Mouse (Mus musculus): ENCODE measurements around the gene Olfr572. TPM values are rescaled to one million over a fixed set of nuclear protein-coding genes. Genes with fewer than 3 reads are reported as not detected.

Gene Olfr572
- polyA plus RNA-seq, 1 experiment, result not detected

DNA sequence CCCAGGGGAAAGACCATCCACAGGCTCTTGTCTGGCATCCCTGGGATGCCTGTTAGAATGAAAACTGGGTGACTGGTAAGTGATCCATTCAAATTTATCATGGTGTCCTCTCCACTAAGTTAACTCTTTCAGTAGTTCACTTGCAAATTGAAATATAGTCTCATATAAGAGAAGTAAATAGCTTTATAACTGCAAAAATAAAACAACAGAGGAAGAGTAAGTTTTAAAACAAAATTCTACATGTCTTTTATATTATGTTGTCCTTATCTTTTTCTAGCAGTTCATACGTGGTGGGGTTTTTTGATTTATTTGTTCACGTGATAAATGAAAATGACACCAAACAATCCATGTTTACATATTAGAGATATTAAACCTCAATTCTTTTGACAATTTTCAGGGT lies 18.3 kb downstream of the Olfr572 start, which contains the start of gene Olfr573-ps1:
Gene Olfr573-ps1 (minus strand): TSS at position 101 of the 400 bp plus-strand sequence.
- whole genome bisulfite sequencing, result 87% methylated on average over 2 of the region's 2 CpGs
- Histone ChIP-seq H3K4me1 (ENCODE audit: control insufficient read depth, insufficient read depth, low read length) (no peaks in the 10 kb centered on the region), H3K27ac (ENCODE audit: control insufficient read depth, insufficient read depth, low read depth, low read length, poor library complexity) (no peak within 1 kb of the TSS), H3K4me3 (replicated peaks; ENCODE audit: control insufficient read depth, low read depth, low read length) (no peak within 1 kb of the TSS)
- TF ChIP-seq POLR2A (IDR thresholded peaks at IDR 0.05; ENCODE audit: borderline replicate concordance, control insufficient read depth, low read depth, low read length) (no peak), CTCF (IDR thresholded peaks at IDR 0.05; ENCODE audit: control insufficient read depth, insufficient read depth, low read length) (no peak)

DNA sequence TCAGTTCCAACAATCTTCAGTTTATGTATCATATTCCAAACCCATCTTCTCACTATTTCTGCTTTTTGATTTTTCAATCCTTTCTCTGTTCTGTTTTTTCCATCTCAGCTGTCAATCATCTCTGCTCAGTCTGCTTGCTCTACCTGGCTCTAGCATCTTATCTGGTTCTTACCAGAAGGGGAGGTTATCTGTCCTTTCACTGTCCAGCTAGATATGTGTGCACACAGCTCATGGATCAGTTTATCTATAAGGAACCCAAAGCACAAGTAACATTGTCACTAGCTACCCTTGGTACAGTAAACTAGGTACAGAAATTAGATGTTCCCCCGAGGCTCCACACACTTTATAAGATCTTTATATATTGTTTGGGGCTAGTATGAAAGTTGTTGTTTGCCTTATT lies 19.2 kb downstream of the Olfr572 start:
- no peak overlapping the region for H3K4me3 ChIP-seq (replicated peaks; ENCODE audit: control insufficient read depth, low read depth, low read length)
- TF ChIP-seq POLR2A (IDR thresholded peaks at IDR 0.05; ENCODE audit: borderline replicate concordance, control insufficient read depth, low read depth, low read length) (no peak), CTCF (IDR thresholded peaks at IDR 0.05; ENCODE audit: control insufficient read depth, insufficient read depth, low read length) (no peak)
- 68% methylated on average over 1 of the region's 1 CpGs for WGBS
- H3K4me1 ChIP-seq (ENCODE audit: control insufficient read depth, insufficient read depth, low read length), result no peaks in the 10 kb centered on the region
- no peak overlapping the region for H3K27ac ChIP-seq (ENCODE audit: control insufficient read depth, insufficient read depth, low read depth, low read length, poor library complexity)

DNA sequence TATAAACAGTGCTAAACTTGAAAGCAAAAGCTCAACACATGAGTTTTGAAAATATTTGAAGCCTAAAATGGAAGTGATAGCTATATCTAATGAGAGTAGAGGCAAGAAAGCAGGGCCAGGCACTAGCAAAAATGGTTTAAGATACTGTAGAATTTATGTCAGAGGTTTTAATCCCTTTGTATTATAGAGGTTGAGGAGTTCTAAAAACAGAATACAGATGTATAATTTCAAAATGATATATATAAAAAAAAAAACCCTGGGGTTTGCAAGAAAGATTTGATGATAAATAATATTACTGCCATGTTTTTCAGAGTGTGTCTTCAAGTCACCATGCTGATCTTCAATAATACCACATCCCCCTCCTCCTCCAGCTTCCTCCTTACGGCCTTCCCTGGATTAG lies 24.0 kb downstream of the Olfr572 start, which contains the start of gene Olfr574:
Gene Olfr574 (plus strand): TSS at position 301 of the 400 bp plus-strand sequence.
- WGBS, result 94% methylated on average over 1 of the region's 1 CpGs
- Histone ChIP-seq H3K4me1 (ENCODE audit: control insufficient read depth, insufficient read depth, low read length) (no peaks in the 10 kb centered on the region), H3K4me3 (replicated peaks; ENCODE audit: control insufficient read depth, low read depth, low read length) (no peak within 1 kb of the TSS)

DNA sequence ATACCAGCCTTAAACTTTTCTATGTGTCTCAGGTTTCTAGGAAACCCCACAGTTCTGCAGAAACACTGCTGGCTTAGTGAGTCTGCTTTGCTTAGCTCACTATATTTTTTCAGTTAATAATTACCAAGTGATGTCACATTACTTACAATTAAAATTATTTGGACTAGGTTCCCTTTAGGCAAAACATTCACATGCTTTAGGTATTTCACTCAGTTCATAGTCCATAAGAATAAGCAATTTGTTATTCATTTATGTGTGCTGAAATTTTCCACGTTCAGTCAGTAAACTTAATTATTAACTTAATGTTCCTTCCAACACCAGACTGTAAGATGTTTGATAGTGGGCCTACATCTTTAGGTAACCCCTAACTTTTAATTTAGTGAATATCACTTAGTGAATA lies 26.5 kb downstream of the Olfr572 start:
- no peaks in the 10 kb centered on the region for H3K4me1 ChIP-seq (ENCODE audit: control insufficient read depth, insufficient read depth, low read length)
- no peak overlapping the region for H3K4me3 ChIP-seq (replicated peaks; ENCODE audit: control insufficient read depth, low read depth, low read length)
- no peak overlapping the region for H3K27ac ChIP-seq (ENCODE audit: control insufficient read depth, insufficient read depth, low read depth, low read length, poor library complexity)
- TF ChIP-seq CTCF (IDR thresholded peaks at IDR 0.05; ENCODE audit: control insufficient read depth, insufficient read depth, low read length) (no peak), POLR2A (IDR thresholded peaks at IDR 0.05; ENCODE audit: borderline replicate concordance, control insufficient read depth, low read depth, low read length) (no peak)
- 61% methylated on average over 1 of the region's 1 CpGs for WGBS

More for the DNA sequence above, 24.0 kb downstream of the Olfr572 start, which contains the start of gene Olfr574:
- H3K27ac ChIP-seq (ENCODE audit: control insufficient read depth, insufficient read depth, low read depth, low read length, poor library complexity), result no peak within 1 kb of the TSS
- TF ChIP-seq CTCF (IDR thresholded peaks at IDR 0.05; ENCODE audit: control insufficient read depth, insufficient read depth, low read length) (no peak), POLR2A (IDR thresholded peaks at IDR 0.05; ENCODE audit: borderline replicate concordance, control insufficient read depth, low read depth, low read length) (no peak)

DNA sequence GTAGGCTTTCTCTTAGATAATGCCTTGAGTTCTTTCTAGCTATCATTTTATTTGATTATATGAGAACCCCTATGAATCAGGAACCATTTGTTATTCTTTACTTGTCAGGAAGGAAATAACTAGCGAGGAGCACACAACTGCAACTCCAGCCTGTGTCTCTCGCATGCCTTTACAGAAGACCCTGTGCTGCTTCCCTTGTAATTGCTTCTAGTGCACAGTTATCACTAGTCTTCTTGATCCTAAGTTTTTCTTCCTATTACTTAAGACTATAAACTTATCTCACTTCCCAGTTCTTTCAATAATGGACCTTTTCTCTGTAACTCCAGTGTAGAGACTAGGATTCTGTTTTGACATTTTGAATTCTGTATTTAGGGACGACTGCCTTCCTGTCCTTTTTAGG lies 33.9 kb downstream of the Olfr572 start:
- WGBS, result 66% methylated on average over 3 of the region's 3 CpGs
- Histone ChIP-seq H3K4me3 (replicated peaks; ENCODE audit: control insufficient read depth, low read depth, low read length) (no peak overlapping the region), H3K27ac (ENCODE audit: control insufficient read depth, insufficient read depth, low read depth, low read length, poor library complexity) (no peak overlapping the region), H3K4me1 (ENCODE audit: control insufficient read depth, insufficient read depth, low read length) (no peaks in the 10 kb centered on the region)
- TF ChIP-seq POLR2A (IDR thresholded peaks at IDR 0.05; ENCODE audit: borderline replicate concordance, control insufficient read depth, low read depth, low read length), result no peak
- no peak for TF ChIP-seq CTCF (IDR thresholded peaks at IDR 0.05; ENCODE audit: control insufficient read depth, insufficient read depth, low read length)

DNA sequence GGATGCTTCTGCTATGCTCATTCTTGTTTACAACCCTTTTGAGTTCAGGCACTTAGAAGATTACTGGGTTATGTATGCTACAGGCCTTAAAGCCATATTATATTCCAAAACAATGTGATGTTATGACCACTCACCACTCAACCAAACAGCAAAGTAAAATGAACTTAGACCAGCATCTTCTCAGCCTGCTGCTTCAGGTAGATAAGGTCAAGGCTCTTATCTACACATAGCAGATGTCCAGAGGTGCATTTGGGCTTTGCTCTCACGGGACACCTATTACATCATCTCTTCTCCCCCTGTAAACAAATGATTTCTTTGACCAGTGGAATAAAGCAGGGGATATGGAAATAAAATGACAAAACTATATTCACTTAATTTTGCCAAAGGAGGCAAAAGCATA lies 34.4 kb downstream of the Olfr572 start, which contains the start of gene Olfr575:
Gene Olfr575 (minus strand): TSS at position 183 of the 400 bp plus-strand sequence.
- H3K4me3 ChIP-seq (replicated peaks; ENCODE audit: control insufficient read depth, low read depth, low read length), result no peak within 1 kb of the TSS
- 30% methylated on average over 1 of the region's 1 CpGs for WGBS
- no peak within 1 kb of the TSS for H3K27ac ChIP-seq (ENCODE audit: control insufficient read depth, insufficient read depth, low read depth, low read length, poor library complexity)
- H3K4me1 ChIP-seq (ENCODE audit: control insufficient read depth, insufficient read depth, low read length), result no peaks in the 10 kb centered on the region
- no peak for TF ChIP-seq CTCF (IDR thresholded peaks at IDR 0.05; ENCODE audit: control insufficient read depth, insufficient read depth, low read length)
- TF ChIP-seq POLR2A (IDR thresholded peaks at IDR 0.05; ENCODE audit: borderline replicate concordance, control insufficient read depth, low read depth, low read length), result no peak

DNA sequence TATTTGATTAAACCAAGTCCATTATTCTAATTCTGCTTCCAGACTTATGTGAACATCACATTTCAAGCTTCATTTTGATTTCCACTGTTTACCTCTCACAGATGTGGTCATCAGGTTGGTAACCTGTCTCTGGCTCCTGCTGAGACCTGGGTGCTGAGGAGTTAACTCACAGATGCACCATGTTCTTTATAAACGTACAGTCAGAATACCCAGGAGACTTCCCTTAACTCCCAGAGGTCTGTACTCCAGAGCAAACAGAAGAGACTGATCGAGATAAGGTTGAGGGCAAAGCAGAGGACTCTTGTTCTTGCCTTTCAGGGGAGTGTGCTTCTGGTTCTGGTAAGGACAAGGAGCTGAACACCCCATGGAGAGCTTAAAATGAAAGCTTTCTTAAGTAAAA lies 38.2 kb downstream of the Olfr572 start, which contains the start of gene Olfr576:
Gene Olfr576 (plus strand): TSS at position 301 of the 400 bp plus-strand sequence.
- 33% methylated on average over 2 of the region's 2 CpGs for WGBS
- TF ChIP-seq POLR2A (IDR thresholded peaks at IDR 0.05; ENCODE audit: borderline replicate concordance, control insufficient read depth, low read depth, low read length), result no peak
- no peak for TF ChIP-seq CTCF (IDR thresholded peaks at IDR 0.05; ENCODE audit: control insufficient read depth, insufficient read depth, low read length)
- no peaks in the 10 kb centered on the region for H3K4me1 ChIP-seq (ENCODE audit: control insufficient read depth, insufficient read depth, low read length)
- no peak within 1 kb of the TSS for H3K27ac ChIP-seq (ENCODE audit: control insufficient read depth, insufficient read depth, low read depth, low read length, poor library complexity)
- H3K4me3 ChIP-seq (replicated peaks; ENCODE audit: control insufficient read depth, low read depth, low read length), result no peak within 1 kb of the TSS

DNA sequence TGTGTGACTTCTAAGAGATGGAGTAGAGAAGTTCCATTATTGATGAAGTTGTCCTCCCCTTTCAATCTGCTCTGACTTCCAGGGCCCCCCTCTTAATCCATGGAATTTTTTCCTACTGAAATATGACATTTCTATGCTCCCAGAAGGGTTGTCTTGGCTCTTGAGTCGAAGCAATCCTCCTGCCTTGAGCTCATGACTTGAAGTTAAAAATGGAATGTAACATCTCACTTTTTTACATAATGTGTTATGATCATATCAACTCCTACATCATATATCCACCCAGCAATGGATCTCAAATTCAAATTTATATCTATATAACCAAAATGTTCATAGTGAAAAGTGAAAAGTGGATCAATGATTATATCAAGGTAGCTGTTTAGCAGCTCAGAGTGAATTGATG lies 50.2 kb downstream of the Olfr572 start:
- no peaks in the 10 kb centered on the region for H3K4me1 ChIP-seq (ENCODE audit: control insufficient read depth, insufficient read depth, low read length)
- H3K27ac ChIP-seq (ENCODE audit: control insufficient read depth, insufficient read depth, low read depth, low read length, poor library complexity), result no peak overlapping the region
- WGBS, result 32% methylated on average over 1 of the region's 1 CpGs
- H3K4me3 ChIP-seq (replicated peaks; ENCODE audit: control insufficient read depth, low read depth, low read length), result no peak overlapping the region
- TF ChIP-seq POLR2A (IDR thresholded peaks at IDR 0.05; ENCODE audit: borderline replicate concordance, control insufficient read depth, low read depth, low read length) (no peak), CTCF (IDR thresholded peaks at IDR 0.05; ENCODE audit: control insufficient read depth, insufficient read depth, low read length) (no peak)

DNA sequence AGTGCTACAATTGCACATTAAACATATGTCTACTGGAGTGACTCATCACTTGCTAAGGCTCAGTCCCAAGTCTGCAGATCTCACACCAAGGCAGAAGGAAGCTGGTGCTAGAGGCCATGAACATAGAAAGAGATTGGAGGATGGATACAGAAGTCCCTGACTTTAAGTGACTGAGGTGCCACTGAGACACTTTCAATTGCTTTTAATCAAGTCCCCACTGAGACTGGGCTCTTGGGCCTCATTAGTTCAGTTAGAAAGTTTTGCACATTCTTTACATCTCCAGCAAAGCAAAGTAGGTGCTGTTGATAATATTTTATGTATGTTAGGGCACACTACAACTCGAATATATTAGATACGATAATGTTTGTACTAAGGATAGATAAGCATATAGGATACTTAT lies 51.6 kb downstream of the Olfr572 start, which contains the start of gene Olfr577:
Gene Olfr577 (minus strand): TSS at position 101 of the 400 bp plus-strand sequence.
- Histone ChIP-seq H3K4me3 (replicated peaks; ENCODE audit: control insufficient read depth, low read depth, low read length) (no peak within 1 kb of the TSS), H3K27ac (ENCODE audit: control insufficient read depth, insufficient read depth, low read depth, low read length, poor library complexity) (no peak within 1 kb of the TSS), H3K4me1 (ENCODE audit: control insufficient read depth, insufficient read depth, low read length) (no peaks in the 10 kb centered on the region)
- 68% methylated on average over 2 of the region's 2 CpGs for WGBS
- TF ChIP-seq POLR2A (IDR thresholded peaks at IDR 0.05; ENCODE audit: borderline replicate concordance, control insufficient read depth, low read depth, low read length) (no peak), CTCF (IDR thresholded peaks at IDR 0.05; ENCODE audit: control insufficient read depth, insufficient read depth, low read length) (no peak)

Other genes starting within 250 kb of the Olfr572 start
- 2.1 and 3.7 TPM in 2 replicates for gene Trim68, start 237.1 kb upstream of the Olfr572 start, polyA plus RNA-seq (2011; ENCODE audit: insufficient read depth, insufficient read length, low replicate concordance, missing spikeins)
- not detected in 2 replicates for gene Olfr557, start 228.5 kb upstream of the Olfr572 start, polyA plus RNA-seq (2011; ENCODE audit: insufficient read depth, insufficient read length, low replicate concordance, missing spikeins)
- not detected in 2 replicates for gene Olfr558, start 222.2 kb upstream of the Olfr572 start, polyA plus RNA-seq (2011; ENCODE audit: insufficient read depth, insufficient read length, low replicate concordance, missing spikeins)
- not detected in 2 replicates for gene Olfr33, start 205.3 kb upstream of the Olfr572 start, polyA plus RNA-seq (2011; ENCODE audit: insufficient read depth, insufficient read length, low replicate concordance, missing spikeins)
- not detected in 2 replicates for gene Olfr559, start 196.9 kb upstream of the Olfr572 start, polyA plus RNA-seq (2011; ENCODE audit: insufficient read depth, insufficient read length, low replicate concordance, missing spikeins)
- gene Olfr560, start 165.0 kb upstream of the Olfr572 start, polyA plus RNA-seq (2011; ENCODE audit: insufficient read depth, insufficient read length, low replicate concordance, missing spikeins), result not detected in 2 replicates
- gene Olfr78, start 164.9 kb upstream of the Olfr572 start, polyA plus RNA-seq (2011; ENCODE audit: insufficient read depth, insufficient read length, low replicate concordance, missing spikeins), result 0.29 TPM in 1 of 2 replicates, not detected in the other
- not detected in 2 replicates for gene Olfr561, start 153.2 kb upstream of the Olfr572 start, polyA plus RNA-seq (2011; ENCODE audit: insufficient read depth, insufficient read length, low replicate concordance, missing spikeins)
- gene Olfr564, start 120.9 kb upstream of the Olfr572 start, polyA plus RNA-seq (2011; ENCODE audit: insufficient read depth, insufficient read length, low replicate concordance, missing spikeins), result not detected in 2 replicates
- gene Olfr566, start 65.6 kb upstream of the Olfr572 start, polyA plus RNA-seq (2011; ENCODE audit: insufficient read depth, insufficient read length, low replicate concordance, missing spikeins), result not detected in 2 replicates
- not detected in 2 replicates for gene Olfr568, start 47.3 kb upstream of the Olfr572 start, polyA plus RNA-seq (2011; ENCODE audit: insufficient read depth, insufficient read length, low replicate concordance, missing spikeins)
- gene Olfr569, start 33.5 kb upstream of the Olfr572 start, polyA plus RNA-seq (2011; ENCODE audit: insufficient read depth, insufficient read length, low replicate concordance, missing spikeins), result not detected in 2 replicates
- not detected in 2 replicates for gene Olfr570, start 29.8 kb upstream of the Olfr572 start, polyA plus RNA-seq (2011; ENCODE audit: insufficient read depth, insufficient read length, low replicate concordance, missing spikeins)
- 0.90 and 1.1 TPM in 2 replicates for gene Olfr571, start 6.9 kb upstream of the Olfr572 start, polyA plus RNA-seq (2011; ENCODE audit: insufficient read depth, insufficient read length, low replicate concordance, missing spikeins)
- gene Olfr573-ps1, start 18.2 kb downstream of the Olfr572 start, polyA plus RNA-seq (2011; ENCODE audit: insufficient read depth, insufficient read length, low replicate concordance, missing spikeins), result not detected in 2 replicates
- not detected in 2 replicates for gene Olfr574, start 24.1 kb downstream of the Olfr572 start, polyA plus RNA-seq (2011; ENCODE audit: insufficient read depth, insufficient read length, low replicate concordance, missing spikeins)
- not detected in 2 replicates for gene Olfr575, start 34.4 kb downstream of the Olfr572 start, polyA plus RNA-seq (2011; ENCODE audit: insufficient read depth, insufficient read length, low replicate concordance, missing spikeins)
- gene Olfr576, start 38.3 kb downstream of the Olfr572 start, polyA plus RNA-seq (2011; ENCODE audit: insufficient read depth, insufficient read length, low replicate concordance, missing spikeins), result not detected in 2 replicates
- gene Olfr577, start 51.5 kb downstream of the Olfr572 start, polyA plus RNA-seq (2011; ENCODE audit: insufficient read depth, insufficient read length, low replicate concordance, missing spikeins), result not detected in 2 replicates
- gene Olfr578, start 64.9 kb downstream of the Olfr572 start, polyA plus RNA-seq (2011; ENCODE audit: insufficient read depth, insufficient read length, low replicate concordance, missing spikeins), result not detected in 2 replicates
- gene Olfr582, start 113.6 kb downstream of the Olfr572 start, polyA plus RNA-seq (2011; ENCODE audit: insufficient read depth, insufficient read length, low replicate concordance, missing spikeins), result not detected in 2 replicates
- not detected in 2 replicates for gene Olfr583, start 126.9 kb downstream of the Olfr572 start, polyA plus RNA-seq (2011; ENCODE audit: insufficient read depth, insufficient read length, low replicate concordance, missing spikeins)
- gene Olfr584, start 157.5 kb downstream of the Olfr572 start, polyA plus RNA-seq (2011; ENCODE audit: insufficient read depth, insufficient read length, low replicate concordance, missing spikeins), result not detected in 2 replicates
- not detected in 2 replicates for gene Olfr585, start 173.3 kb downstream of the Olfr572 start, polyA plus RNA-seq (2011; ENCODE audit: insufficient read depth, insufficient read length, low replicate concordance, missing spikeins)
- gene Olfr586, start 201.2 kb downstream of the Olfr572 start, polyA plus RNA-seq (2011; ENCODE audit: insufficient read depth, insufficient read length, low replicate concordance, missing spikeins), result not detected in 2 replicates
- not detected in 2 replicates for gene Olfr588-ps1, start 216.5 kb downstream of the Olfr572 start, polyA plus RNA-seq (2011; ENCODE audit: insufficient read depth, insufficient read length, low replicate concordance, missing spikeins)
- not detected in 2 replicates for gene Olfr589, start 231.9 kb downstream of the Olfr572 start, polyA plus RNA-seq (2011; ENCODE audit: insufficient read depth, insufficient read length, low replicate concordance, missing spikeins)

All from bone marrow, adult 2 months (tissue).